Mouse (Mus musculus): ENCODE measurements at regions not wholly inside any gene's neighbourhood (a gene's known extent, or its start where the extent isn't known, plus 50 kb on each side); places are given as distances from the start of the nearest gene placed in this dataset.

DNA sequence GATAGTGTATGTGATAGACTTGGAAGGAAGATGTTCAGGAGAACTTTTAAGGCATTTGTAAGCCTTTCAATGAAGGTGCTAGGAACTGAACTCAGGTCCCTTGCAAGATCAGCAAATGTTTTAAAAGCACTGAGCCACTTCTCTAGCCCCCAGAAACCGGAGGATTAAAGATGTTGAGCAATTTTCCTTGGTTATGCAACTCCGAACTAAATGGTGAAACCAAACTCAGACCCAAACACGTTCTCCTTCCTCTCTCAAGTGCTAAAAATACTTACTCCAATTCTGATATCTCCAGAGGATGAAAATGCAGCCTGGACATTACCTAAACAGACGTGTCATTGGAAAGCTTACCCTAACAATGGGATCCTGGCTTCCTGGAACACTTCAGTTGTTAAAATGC, 378.8 kb downstream of the Kcnj2 start:
- DNase-seq = no peak

DNA sequence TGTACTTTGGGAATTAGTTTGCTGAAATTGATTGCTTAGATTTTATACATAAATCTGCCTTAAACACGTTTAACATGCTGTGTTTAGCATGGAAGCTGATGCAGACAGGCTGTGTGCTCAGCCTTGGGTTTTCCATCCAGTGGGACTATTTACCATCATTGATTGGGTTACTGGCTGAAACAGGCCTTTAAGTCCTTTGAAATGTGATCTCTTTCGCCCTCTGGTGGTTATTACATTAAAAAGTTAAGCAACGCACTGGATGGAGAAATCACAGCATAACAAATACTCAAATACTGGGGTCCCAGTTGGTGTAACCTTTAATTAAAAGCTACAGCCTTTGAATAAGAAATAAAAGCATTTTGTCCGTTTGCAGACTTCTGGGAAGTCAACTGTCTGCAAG, 379.8 kb downstream of the Kcnj2 start:
- DNase-seq = no peak

DNA sequence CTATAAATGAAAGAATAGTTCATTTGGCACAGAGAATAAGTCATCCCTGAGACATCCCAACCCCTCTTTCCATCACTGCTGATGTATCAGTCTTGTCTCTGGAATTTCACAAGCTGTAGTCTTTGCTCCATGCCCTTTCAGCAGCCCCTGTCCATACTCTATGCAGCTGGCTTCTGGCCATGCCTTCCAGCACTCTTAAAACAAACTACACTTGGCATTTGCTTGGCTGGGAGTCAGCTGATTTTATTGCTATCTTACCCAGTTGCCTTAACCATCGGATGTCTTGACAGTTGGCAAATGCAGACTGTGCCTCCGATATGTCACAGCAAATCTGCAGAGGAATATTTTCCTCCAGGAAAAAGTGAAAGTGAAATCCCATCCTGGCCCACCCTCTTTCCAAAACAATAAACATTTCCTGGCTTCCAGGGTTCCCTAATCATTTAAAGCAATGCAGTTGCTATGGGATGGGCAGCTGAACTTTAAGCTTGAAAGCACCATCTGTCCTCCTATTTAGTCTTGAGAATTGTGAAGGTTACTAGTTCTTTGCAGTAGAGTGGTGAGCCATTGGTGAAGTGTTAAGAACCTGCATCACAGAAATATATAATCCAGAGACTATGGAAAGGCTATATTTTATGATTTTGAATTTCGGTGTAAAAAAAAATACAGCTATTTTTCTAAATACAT, 385.0 kb downstream of the Kcnj2 start:
- no peak for DNase-seq

DNA sequence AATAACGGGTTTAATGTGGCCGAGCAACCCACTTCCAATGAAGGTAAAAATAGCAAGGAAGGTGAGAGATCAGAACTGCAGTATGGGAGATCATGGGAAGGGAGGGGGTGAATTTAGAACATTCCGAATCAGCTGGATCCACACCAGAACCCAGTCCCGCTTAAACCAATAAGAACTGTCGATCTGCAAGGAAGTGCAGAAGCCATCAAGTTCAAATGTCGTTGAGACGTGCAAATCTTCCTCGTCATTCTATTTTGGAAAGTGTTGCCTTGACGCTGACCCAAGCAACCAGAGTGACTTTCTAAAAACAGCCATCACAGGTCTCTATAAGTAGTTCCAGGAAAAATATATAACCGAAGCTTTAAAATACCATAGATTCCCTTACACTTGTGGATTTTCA, 394.1 kb downstream of the Kcnj2 start:
- peak; percentile 27 for DNase-seq

DNA sequence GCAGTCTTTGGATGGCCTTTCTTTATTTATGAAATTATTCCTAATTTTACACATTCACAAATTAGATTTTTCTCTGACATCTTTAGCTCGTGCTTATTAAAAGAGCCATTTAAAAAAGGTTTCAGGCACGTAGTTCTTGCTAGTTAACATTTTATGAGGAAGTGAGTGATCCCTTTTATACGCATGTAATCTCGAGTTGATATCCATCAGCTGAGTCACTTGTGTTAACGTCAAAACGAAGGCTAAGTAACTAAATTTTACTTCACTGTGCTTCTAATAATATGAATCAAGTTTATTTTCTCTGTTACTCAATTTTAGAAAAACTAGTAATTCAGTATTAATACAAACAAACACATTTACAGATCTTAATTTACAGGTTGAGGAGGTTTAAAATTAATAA, 419.0 kb downstream of the Kcnj2 start:
- DNase-seq = no peak

DNA sequence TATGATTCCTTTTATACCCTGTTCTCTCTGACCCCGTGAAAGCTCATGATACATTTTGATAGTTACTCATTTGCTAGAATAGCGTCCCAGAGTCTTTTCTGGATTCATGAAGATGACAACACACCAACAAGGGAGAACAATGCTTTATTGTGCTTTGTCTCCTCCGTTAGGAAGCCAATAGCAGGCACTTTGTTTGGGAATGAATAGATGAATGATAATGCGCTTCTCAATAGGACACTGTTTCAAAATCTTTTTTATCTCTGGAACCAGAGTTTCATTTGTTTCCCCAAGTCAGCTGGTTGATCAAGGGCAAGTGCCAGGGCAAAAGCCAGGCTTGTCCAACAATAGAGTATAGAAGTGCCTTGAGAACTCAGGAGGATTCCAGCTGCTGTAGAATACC, 446.5 kb downstream of the Kcnj2 start:
- DNase-seq = no peak

DNA sequence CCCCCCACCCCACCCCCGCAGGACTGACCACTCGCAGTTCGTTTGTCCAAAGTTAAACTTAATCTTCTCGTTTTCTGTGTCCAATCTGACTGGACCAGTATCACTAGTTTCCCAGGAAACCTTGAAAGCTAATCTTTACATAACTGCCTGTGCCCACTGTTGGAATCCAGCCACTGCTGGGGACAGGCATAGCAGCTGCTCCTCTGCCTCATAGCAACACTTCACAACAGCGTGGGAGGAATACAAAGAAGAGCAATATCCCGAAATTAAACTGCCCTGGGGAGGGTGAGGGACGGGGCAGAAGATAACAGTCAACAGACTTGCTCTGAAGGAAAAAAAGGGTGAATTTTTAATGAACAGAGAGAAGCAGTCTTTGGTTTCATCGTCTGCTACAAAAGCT, 456.8 kb downstream of the Kcnj2 start:
- DNase-seq = no peak

DNA sequence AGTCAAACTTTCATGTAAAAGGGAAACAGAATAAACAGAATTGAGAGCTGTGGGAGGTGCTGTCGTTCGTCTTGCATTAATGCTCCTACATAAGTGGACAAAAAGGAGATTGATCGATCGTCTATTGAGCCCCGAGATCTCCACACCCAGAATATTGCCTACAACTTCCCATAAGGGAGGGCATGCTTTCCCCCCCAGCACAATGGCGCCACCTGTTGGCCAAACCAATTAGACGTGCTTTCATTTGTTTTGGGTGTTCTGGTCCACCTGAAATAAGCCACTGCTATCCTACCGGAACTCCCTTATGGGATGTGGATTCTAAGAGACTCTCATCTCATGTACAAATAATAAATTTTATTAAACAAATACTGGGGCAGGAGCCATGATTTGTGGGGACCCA, 457.5 kb downstream of the Kcnj2 start:
- no peak for DNase-seq

DNA sequence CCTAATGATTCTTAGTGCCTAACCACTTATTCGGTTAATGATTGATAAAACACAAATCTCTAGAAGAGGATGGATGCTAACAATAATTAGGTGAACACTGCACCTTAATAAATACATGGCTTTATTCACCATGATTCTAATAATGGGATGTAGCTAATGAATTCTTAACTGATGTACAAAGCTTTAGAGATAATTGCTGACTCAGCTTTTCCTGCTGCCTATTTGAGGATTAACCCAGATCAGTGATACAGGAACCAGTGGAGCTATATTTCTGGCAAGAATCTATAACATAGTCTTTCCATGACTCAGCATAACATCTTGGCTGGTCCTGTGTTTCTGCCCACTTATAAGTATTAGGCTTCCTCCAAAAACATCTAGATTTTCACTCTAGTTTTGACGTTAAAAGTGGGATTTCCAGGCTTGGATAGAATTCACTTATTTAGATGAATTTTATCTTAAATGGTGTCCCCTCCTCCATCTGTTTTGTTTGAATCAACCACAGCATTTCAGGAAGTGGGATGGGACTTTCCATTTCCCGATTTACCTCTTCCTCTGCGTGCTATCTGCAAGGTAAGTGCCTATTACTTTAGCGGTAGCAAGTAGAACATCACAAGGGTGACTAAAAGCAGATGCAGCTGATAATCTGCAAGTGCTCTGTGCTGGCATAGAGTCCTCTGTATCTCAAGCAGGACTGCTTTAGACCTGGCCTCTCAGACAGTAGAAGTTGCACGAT, 460.2 kb downstream of the Kcnj2 start:
- no peak for DNase-seq

DNA sequence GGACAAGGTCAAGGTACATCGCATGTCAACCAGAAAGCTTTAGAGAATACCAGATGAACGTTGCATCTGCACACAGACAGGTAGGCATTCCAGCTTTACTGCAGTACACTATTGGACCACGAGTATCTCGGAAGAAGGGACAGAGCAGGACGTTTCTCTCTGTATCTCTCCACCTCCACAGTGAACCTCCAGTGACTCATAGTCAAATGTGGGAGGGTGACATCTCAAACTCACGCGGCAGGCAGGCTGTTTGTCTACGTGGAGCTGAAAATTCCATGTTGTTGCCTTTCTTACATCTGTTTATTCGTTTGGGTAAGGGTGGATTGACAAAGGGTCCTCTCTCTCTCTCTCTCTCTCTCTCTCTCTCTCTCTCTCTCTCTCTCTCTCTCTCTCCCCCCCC, 463.6 kb downstream of the Kcnj2 start:
- no peak for DNase-seq

DNA sequence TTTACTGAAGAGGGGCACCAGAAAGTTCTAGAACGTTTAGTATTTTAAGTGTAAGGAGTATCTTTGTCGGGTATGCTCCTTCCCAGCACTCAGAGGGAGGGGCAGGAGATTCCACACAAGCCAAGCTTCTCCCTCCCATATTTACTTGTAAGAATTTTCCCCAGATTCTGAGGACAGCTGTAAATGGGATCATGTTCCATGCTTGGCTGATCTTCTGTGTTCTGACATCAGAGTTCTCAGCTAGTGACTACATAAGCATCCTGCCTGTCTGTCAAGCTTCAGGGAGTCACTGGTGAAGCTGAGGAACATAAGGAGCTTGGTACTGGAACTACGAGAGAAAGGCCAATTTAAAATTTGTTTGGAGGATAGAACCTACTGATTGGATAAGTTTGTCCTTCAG, 464.9 kb downstream of the Kcnj2 start:
- DNase-seq = no peak

DNA sequence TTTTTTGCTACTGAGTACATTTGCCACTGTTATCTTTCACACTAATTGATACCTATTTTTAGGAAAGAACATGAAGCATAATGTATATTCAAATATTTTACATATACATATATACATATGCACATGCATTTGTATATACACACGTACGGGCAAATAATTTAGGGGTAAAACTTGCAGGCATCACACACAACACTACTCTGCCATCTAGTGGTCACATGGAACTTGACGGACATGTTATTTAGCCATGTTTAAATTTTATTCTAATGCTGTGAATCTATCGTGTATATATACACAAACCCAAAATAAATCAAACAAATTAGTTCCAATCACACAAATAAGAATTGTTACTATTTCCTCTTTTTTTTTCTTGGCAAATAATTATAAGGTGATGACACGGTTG, 466.5 kb downstream of the Kcnj2 start:
- DNase-seq = no peak

DNA sequence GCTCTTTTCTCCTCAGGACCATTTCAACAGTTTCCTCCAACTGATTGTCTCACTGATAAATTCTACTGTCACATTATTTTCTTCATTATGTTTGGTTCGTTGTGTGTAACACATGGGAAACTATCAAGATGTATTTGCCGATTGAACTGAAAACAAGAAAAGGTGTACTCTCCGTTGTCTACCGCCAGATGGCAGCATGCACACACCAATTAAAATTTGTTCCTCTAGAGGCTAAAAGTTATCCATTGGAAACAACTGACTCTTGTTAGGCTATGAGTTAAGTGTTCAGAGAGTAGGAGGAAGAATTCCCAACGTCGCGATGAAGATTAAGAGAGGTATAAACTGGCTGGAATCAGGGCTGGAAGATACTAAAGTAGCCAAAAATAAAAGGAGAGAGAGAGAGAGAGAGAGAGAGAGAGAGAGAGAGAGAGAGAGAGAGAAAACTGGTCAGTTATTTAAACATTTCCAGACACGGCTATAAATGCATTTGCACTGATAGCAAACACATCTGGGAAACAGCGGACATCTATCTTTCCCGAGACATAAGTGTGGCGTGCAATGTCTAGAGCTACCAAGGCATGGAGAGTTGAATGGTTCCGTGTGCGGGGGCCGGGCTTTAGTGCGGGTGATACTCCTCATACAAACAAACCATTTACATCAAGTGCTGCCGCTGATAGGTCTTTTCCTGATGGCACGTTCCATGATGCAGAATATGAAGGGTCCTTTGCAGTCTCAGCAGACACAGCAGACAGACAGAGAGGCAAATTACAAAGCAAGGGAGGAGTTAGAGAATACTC, 470.3 kb downstream of the Kcnj2 start:
- DNase-seq = no peak

DNA sequence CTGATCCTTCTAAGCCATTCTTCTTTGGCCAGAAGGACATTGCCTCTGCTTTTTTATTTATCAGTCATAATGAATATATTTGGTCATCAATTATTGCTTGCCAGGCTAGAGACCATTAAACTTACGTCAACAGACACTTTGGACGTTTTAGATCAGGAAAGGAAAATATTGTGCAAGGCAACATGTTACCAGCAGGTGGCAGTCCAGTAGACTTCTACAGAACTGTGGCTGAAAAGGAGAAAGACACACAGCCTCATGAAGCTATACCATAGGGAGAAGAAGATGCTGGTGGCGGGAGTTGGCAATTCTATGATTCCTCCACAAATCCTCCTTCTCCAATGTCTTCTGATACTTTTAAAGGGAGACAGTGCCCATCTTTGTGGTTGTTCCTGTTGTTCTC, 471.7 kb downstream of the Kcnj2 start:
- no peak for DNase-seq

DNA sequence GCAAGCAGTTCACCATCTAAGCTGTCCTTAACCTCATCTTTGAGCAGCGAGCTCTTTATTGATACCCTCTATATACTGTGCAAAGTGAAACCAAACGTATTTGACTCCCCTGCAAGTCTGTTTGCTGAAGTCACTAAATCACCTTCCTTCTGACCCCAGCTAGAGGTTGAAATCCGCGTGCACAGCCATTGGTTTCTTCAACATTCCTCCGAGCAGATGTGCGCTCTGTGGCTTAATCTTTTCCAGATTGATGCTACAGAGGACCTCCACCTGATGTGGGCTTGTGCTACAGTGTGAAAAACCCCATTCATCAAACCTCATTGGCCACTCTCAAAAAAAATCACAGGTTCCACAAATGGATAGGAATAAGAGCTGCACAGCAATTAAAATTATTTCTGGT, 474.0 kb downstream of the Kcnj2 start:
- DNase-seq = no peak

DNA sequence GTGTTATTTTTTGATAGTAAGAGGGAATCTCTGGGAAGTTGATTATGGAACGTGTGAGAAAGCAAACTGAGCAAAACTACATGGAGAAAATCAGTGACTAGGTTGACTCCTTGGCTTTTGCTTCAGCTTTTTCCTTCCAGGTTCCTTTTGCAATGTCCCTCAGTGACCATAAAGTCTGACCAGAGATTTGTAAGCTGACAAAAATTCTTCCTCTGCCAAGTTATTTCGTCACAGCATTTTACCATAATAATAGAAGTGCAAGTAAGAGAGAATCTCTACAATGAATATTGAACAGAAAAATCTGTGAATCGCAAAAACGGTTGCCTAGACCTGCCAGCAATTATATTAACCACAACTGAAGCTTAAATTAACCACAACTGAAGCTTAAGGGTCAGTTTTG, 479.3 kb downstream of the Kcnj2 start:
- no peak for DNase-seq

DNA sequence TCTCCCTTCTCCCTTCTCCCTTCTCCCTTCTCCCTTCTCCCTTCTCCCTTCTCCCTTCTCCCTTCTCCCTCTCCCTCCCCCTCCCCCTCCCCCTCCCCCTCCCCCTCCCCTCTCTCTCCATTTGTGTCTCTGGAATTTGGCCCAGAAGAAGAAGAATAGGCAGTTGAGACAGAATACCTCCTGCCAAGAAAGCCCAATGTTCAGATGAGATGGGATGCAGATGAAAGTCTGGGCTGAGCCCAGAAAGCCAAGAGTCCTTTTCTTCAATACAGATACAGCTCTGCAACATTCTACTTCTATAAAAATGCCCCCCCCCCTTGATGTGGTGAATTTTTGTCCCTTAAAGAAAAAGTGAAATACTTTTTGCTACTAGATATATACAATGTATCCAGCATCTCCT, 489.2 kb downstream of the Kcnj2 start:
- DNase-seq = no peak

DNA sequence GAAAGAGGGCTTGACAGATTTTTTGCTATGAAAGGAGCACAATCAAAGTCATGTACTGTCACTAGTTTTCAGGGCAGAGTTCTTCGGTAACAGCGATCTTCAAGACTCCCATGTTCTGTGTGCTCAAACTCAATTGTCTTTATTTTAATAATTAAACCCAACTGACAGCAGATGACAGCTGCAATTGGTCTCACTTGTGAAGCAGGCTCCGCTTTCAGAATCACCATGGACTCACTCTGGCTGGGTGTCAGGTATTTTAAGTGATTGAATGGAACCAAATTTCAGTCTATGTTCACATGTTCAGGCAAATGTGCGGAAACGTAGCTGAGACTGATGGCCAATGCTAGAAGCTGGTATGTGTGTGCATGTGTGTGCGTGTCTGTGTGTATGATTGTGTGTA, 489.7 kb downstream of the Kcnj2 start:
- no peak for DNase-seq

DNA sequence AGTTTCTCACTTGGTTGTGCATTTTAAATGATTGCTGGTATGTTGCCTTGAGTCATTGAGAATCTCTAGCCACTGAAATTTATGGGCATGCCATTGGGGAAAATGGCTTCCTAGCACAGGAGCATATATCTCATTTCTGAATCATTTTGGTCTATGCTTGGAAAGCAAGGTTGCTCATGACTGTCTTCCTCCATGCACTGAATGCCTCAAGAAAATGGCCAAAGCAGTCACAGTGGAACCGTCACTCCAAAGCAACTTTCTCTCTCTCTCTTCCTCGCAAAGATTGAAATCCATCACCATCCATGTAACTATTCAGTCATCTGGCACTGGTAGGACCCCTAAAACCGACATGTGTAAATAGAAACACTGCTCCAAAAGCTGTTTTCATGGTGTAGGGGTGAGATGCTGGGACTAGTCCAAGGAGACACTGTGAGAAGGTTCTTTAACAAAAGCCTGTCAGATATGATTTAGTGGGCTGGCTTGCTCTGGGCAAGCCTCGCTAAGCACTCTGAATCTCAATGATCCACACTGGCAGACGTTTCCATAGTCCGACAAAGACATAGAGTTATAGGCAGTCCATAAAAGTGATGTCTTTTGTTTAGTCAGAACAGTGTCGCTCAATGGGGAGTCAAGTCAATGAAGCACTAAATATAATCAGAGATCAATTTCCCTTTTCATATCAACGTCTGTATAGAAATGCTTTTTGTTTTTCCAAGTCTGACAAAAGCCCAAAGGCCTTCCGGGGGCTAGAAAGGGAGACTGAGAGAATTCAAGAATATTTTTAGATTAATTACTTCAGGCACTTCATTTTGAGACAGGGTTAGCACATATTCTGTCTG, 492.6 kb downstream of the Kcnj2 start:
- no peak for DNase-seq

DNA sequence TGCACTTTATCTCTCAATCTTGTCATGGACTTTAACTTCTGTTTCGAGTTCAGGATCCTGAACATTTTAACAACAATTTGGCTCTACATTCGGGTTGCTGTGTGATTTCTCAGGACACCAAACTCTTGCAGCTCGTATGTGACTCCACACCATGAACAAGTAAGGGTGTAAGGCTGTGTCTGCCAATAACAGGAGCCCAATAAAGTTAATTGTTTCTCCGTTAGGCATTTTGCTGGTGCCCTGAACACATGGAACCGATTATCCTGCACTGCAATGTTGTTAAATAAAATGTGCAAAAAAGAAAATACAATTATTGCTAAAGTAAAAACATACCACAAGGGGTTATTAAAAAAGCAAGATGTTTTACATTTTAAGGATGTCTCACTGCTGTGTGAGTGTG, 497.2 kb downstream of the Kcnj2 start:
- DNase-seq = no peak

DNA sequence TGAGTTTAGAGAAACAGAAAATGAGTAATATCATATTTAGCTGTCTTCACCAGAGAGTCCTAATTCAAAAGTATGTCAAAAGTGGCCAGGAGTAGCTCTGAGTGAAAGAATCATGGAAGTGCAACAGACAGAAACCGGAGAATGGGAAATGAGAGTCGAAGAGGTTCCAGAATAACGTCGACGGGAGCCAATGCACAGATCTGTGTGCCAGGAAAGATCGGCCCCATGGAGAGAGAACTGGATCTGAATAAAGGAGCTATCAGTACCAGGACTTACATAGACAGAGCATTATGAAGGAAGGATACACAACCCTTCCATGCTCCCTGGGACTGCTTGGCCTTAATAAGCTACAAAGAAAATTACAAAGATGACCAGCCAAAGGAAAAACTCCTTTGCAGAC, 502.1 kb downstream of the Kcnj2 start:
- DNase-seq = no peak

DNA sequence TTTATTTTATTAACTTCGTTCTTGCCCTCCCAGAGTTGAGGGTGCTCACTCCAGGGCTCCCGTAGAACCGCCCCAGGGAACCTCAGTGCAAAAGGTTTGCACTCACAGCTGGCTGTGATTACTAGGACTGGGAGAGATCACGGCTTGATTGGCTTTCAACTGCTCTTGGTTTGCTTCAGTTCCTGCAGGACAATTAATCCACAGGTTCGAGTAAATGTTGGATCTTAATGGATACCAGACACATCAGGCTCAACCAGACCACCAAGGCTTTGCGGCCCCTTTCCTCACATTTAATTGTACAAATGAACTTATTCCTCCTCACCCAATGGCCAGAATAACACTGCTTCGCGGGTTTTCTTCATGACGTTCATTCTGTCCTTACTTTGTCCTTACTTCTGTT, 502.9 kb downstream of the Kcnj2 start:
- DNase-seq = no peak

DNA sequence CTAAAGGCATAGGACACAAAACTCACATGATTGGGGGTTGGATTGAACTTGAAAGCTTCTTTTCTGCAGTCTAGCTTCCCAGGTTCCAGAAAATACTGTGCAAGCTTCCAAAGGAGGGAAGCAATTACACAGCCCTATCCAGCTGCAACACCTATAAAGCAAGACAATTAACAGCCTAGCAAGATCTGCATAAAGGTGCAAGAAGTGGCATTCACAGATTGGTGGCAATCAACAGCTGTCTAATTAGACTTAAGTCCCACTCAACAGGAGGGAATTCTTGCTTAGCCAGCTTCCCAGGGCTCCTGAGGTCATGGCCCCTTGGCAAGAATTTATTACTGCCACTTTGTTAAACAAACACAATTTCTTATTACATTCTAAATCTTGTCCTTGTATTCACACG, 511.9 kb downstream of the Kcnj2 start:
- no peak for DNase-seq

Measured in gastrocnemius, postnatal 25 days (tissue).